Mouse (Mus musculus): ENCODE data around the gene Nmt1. TPM values are rescaled to one million over a fixed set of nuclear protein-coding genes. Genes with fewer than 3 reads are reported as not detected.

Nmt1 gene
- 54.7 and 63.6 TPM in 2 replicates for polyA plus RNA-seq (2014; fragmentation: Nextera tagmentation; extraction: Ambion mirVana)

GRCm38 (mm10) chr11:103028176-103028891 lies at the start of gene Nmt1, which contains the start of gene Dcakd:
Gene Nmt1, plus strand, starts transcription at chr11:103028190.
Gene Dcakd, minus strand, starts transcription at chr11:103028333.
- Histone ChIP-seq H3K27me3 (ENCODE audit: control insufficient read depth, insufficient read depth, low read length) (no peaks in the 10 kb centered on the region), H3K4me2 (replicated peaks; ENCODE audit: low read depth, low read length) (peak within 1 kb of the TSS; percentile 62), H3K27ac (ENCODE audit: low read depth, low read length) (peak within 1 kb of the TSS; percentile 70; the same call in 1 of the 2 replicates), H3K4me1 (ENCODE audit: control insufficient read depth, insufficient read depth, low read length) (peaks cover 5% of the 10 kb centered on the region; the same call in 1 of the 2 replicates), H3K9ac (ENCODE audit: low read depth, low read length) (peak within 1 kb of the TSS; percentile 72), H3K36me3 (ENCODE audit: control insufficient read depth, insufficient read depth, low read length) (peaks cover 16% of the 10 kb centered on the region), H3K4me3 (ENCODE audit: low read length) (peak within 1 kb of the TSS; percentile 59), H3K9me3 (ENCODE audit: control insufficient read depth, low read length) (no peaks in the 10 kb centered on the region)
- ATAC-seq (ENCODE audit: low FRiP score, low TSS enrichment): peak; percentile 99
- WGBS: under 1% methylated on average over 36 of the region's 36 CpGs

- Histone ChIP-seq H3K4me3 (ENCODE audit: low read length) (no peak overlapping the region), H3K9ac (ENCODE audit: low read depth, low read length) (no peak overlapping the region), H3K36me3 (ENCODE audit: control insufficient read depth, insufficient read depth, low read length) (no peaks in the 10 kb centered on the region), H3K9me3 (ENCODE audit: control insufficient read depth, low read length) (no peaks in the 10 kb centered on the region), H3K27me3 (ENCODE audit: control insufficient read depth, insufficient read depth, low read length) (no peaks in the 10 kb centered on the region), H3K4me2 (replicated peaks; ENCODE audit: low read depth, low read length) (no peak overlapping the region), H3K27ac (ENCODE audit: low read depth, low read length) (no peak overlapping the region), H3K4me1 (ENCODE audit: control insufficient read depth, insufficient read depth, low read length) (no peaks in the 10 kb centered on the region)
- WGBS: 62% methylated on average over 10 of the region's 10 CpGs
- ATAC-seq (ENCODE audit: low FRiP score, low TSS enrichment): no peak
These were observed 46.7 kb upstream of the Nmt1 start for GRCm38 (mm10) chr11:102981151-102981890.

- Histone ChIP-seq H3K27ac (ENCODE audit: low read depth, low read length) (no peak overlapping the region), H3K4me1 (ENCODE audit: control insufficient read depth, insufficient read depth, low read length) (no peaks in the 10 kb centered on the region), H3K36me3 (ENCODE audit: control insufficient read depth, insufficient read depth, low read length) (no peaks in the 10 kb centered on the region), H3K9ac (ENCODE audit: low read depth, low read length) (no peak overlapping the region), H3K9me3 (ENCODE audit: control insufficient read depth, low read length) (no peaks in the 10 kb centered on the region), H3K27me3 (ENCODE audit: control insufficient read depth, insufficient read depth, low read length) (peaks cover 7% of the 10 kb centered on the region), H3K4me2 (replicated peaks; ENCODE audit: low read depth, low read length) (no peak overlapping the region), H3K4me3 (ENCODE audit: low read length) (no peak overlapping the region)
- no peak for ATAC-seq (ENCODE audit: low FRiP score, low TSS enrichment)
- WGBS: 94% methylated on average over 9 of the region's 9 CpGs
These were observed 43.9 kb upstream of the Nmt1 start for GRCm38 (mm10) chr11:102984086-102984485.

- Histone ChIP-seq H3K9me3 (ENCODE audit: control insufficient read depth, low read length) (no peaks in the 10 kb centered on the region), H3K36me3 (ENCODE audit: control insufficient read depth, insufficient read depth, low read length) (no peaks in the 10 kb centered on the region), H3K4me2 (replicated peaks; ENCODE audit: low read depth, low read length) (no peak overlapping the region), H3K4me1 (ENCODE audit: control insufficient read depth, insufficient read depth, low read length) (no peaks in the 10 kb centered on the region), H3K27me3 (ENCODE audit: control insufficient read depth, insufficient read depth, low read length) (peaks cover 12% of the 10 kb centered on the region), H3K9ac (ENCODE audit: low read depth, low read length) (no peak overlapping the region), H3K4me3 (ENCODE audit: low read length) (no peak overlapping the region), H3K27ac (ENCODE audit: low read depth, low read length) (no peak overlapping the region)
- WGBS: 62% methylated on average over 4 of the region's 4 CpGs
- no peak for ATAC-seq (ENCODE audit: low FRiP score, low TSS enrichment)
These were observed 43.4 kb upstream of the Nmt1 start for GRCm38 (mm10) chr11:102984615-102985014.

GRCm38 (mm10) chr11:102985160-102985559 lies 42.8 kb upstream of the Nmt1 start:
- H3K4me2 ChIP-seq (replicated peaks; ENCODE audit: low read depth, low read length): no peak overlapping the region
- 30% methylated on average over 6 of the region's 6 CpGs for WGBS

GRCm38 (mm10) chr11:102989641-102990151 lies 38.3 kb upstream of the Nmt1 start:
- Histone ChIP-seq H3K9ac (ENCODE audit: low read depth, low read length) (0 out of 2 replicates have a peak overlapping the region, but pooled peaks have one; percentile 40), H3K27ac (ENCODE audit: low read depth, low read length) (no peak overlapping the region), H3K4me2 (replicated peaks; ENCODE audit: low read depth, low read length) (peak overlapping the region; percentile 85), H3K9me3 (ENCODE audit: control insufficient read depth, low read length) (no peaks in the 10 kb centered on the region), H3K36me3 (ENCODE audit: control insufficient read depth, insufficient read depth, low read length) (peaks cover 11% of the 10 kb centered on the region), H3K4me3 (ENCODE audit: low read length) (peak overlapping the region; percentile 44), H3K27me3 (ENCODE audit: control insufficient read depth, insufficient read depth, low read length) (peaks cover 28% of the 10 kb centered on the region), H3K4me1 (ENCODE audit: control insufficient read depth, insufficient read depth, low read length) (peaks cover 16% of the 10 kb centered on the region)
- 5% methylated on average over 28 of the region's 28 CpGs for WGBS
- ATAC-seq (ENCODE audit: low FRiP score, low TSS enrichment): no peak

More at GRCm38 (mm10) chr11:102985160-102985559, 42.8 kb upstream of the Nmt1 start:
- H3K27ac ChIP-seq (ENCODE audit: low read depth, low read length): no peak overlapping the region
- no peaks in the 10 kb centered on the region for H3K36me3 ChIP-seq (ENCODE audit: control insufficient read depth, insufficient read depth, low read length)
- no peak overlapping the region for H3K4me3 ChIP-seq (ENCODE audit: low read length)
- H3K9me3 ChIP-seq (ENCODE audit: control insufficient read depth, low read length): no peaks in the 10 kb centered on the region
- H3K9ac ChIP-seq (ENCODE audit: low read depth, low read length): no peak overlapping the region
- peaks cover 2% of the 10 kb centered on the region; the same call in 1 of the 2 replicates for H3K4me1 ChIP-seq (ENCODE audit: control insufficient read depth, insufficient read depth, low read length)
- H3K27me3 ChIP-seq (ENCODE audit: control insufficient read depth, insufficient read depth, low read length): peaks cover 14% of the 10 kb centered on the region
- no peak for ATAC-seq (ENCODE audit: low FRiP score, low TSS enrichment)

GRCm38 (mm10) chr11:102990152-102990663 lies 37.8 kb upstream of the Nmt1 start:
- Histone ChIP-seq H3K9ac (ENCODE audit: low read depth, low read length) (0 out of 2 replicates have a peak overlapping the region, but pooled peaks have one; percentile 40), H3K4me2 (replicated peaks; ENCODE audit: low read depth, low read length) (peak overlapping the region; percentile 85), H3K27ac (ENCODE audit: low read depth, low read length) (no peak overlapping the region), H3K4me3 (ENCODE audit: low read length) (peak overlapping the region; percentile 44), H3K9me3 (ENCODE audit: control insufficient read depth, low read length) (no peaks in the 10 kb centered on the region), H3K27me3 (ENCODE audit: control insufficient read depth, insufficient read depth, low read length) (peaks cover 28% of the 10 kb centered on the region), H3K4me1 (ENCODE audit: control insufficient read depth, insufficient read depth, low read length) (peaks cover 16% of the 10 kb centered on the region), H3K36me3 (ENCODE audit: control insufficient read depth, insufficient read depth, low read length) (peaks cover 16% of the 10 kb centered on the region)
- WGBS: 2% methylated on average over 29 of the region's 29 CpGs
- ATAC-seq (ENCODE audit: low FRiP score, low TSS enrichment): peak; percentile 30; the same call in 1 of the 2 replicates

GRCm38 (mm10) chr11:102991681-102992080 lies 36.3 kb upstream of the Nmt1 start:
- Histone ChIP-seq H3K4me2 (replicated peaks; ENCODE audit: low read depth, low read length) (peak overlapping the region; percentile 45), H3K9me3 (ENCODE audit: control insufficient read depth, low read length) (no peaks in the 10 kb centered on the region), H3K4me3 (ENCODE audit: low read length) (peak overlapping the region; percentile 21), H3K27me3 (ENCODE audit: control insufficient read depth, insufficient read depth, low read length) (peaks cover 28% of the 10 kb centered on the region), H3K9ac (ENCODE audit: low read depth, low read length) (peak overlapping the region; percentile 34; the same call in 1 of the 2 replicates), H3K4me1 (ENCODE audit: control insufficient read depth, insufficient read depth, low read length) (peaks cover 16% of the 10 kb centered on the region), H3K27ac (ENCODE audit: low read depth, low read length) (no peak overlapping the region; the same call in 1 of the 2 replicates), H3K36me3 (ENCODE audit: control insufficient read depth, insufficient read depth, low read length) (peaks cover 31% of the 10 kb centered on the region)
- WGBS: under 1% methylated on average over 16 of the region's 16 CpGs
- ATAC-seq (ENCODE audit: low FRiP score, low TSS enrichment): 0 out of 2 replicates have a peak, but pooled peaks have one; percentile 10

All from kidney, embryonic 14.5 days (tissue).